Mouse (Mus musculus) CD4-positive helper T cell, adult 2 months (primary cell): ENCODE measurements around the gene Phactr1.

ENCODE experiments used
- DNase-seq: peaks from one replicate; pipeline ENCODE4 v3.0.0-alpha.2; 2012; ENCODE audit warnings: low read depth, missing footprints, low spot score

Gene Phactr1

DNA sequence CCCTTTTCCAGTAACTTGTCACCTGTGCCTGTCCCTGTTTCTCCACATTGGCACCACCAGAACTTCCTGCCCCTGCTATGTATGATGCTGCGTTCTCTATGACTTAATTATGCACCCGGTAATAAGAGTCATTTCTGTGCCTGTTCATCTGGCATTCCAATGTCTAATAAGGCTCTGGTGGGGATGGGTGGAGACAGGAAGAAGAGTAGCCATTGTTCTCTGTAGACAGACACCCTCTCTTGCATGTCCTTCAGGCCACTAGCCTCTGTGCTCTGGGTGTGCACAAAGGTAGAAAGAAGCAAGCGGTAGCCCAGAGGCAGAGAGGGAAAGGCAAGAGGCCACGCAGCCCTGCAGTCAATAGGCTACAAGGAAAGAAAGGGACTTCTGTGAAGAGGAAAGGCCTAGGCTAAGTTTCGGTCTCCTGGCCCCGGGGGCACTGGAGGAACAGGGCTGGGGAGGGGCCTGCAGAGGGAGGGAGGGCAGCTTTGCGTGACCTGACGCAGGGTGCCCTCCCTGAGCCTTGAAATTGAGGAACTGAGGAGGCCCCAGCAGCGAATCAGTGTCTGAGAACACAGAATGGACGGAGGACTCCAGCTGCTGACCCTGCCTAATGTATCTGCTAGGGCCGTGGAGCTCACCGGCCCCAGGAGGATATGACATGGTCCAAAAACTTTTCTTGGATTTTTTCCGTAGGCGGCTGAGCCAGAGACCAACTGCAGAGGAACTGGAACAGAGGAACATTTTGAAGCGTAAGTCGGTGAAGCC lies 442.1 kb downstream of the Phactr1 start:
- no peak for DNase-seq

DNA sequence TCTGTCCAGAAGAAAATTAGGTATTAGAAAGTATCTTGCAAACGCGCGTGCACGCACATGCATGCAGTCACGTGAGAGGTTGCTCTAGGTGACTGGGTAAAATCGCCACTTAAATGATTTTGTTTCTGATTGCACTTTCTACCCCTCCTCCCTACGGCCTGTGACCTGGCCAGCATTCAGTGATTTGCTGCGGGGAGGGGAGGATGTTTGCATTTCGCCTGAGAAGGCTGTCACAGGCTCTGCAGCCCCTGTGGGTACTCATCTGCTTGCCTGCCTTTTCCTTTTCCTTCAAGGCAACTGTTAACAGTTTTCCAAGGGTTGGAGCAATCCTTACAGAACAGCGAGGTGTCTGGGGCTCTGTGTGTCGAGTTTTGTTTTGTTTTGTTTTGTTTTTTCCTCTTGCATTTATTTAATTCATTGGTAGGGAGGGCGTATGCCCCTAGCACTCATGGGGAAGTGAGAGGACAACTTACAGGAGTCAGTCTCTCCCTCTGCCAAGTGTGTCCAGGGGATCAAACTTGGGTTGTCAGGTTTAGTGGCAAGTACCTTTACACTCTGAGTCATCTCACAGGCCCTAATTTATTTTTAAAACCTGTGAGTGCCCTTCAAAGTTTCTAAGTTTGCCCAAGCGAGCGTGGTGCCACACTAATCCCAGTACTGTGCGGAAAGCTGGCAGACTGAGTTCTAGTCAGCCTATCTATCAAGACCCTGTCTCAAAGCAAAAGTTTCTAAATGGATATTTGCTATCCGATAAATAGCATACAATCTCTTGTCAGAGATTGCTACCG lies 443.7 kb downstream of the Phactr1 start:
- DNase-seq, result no peak

DNA sequence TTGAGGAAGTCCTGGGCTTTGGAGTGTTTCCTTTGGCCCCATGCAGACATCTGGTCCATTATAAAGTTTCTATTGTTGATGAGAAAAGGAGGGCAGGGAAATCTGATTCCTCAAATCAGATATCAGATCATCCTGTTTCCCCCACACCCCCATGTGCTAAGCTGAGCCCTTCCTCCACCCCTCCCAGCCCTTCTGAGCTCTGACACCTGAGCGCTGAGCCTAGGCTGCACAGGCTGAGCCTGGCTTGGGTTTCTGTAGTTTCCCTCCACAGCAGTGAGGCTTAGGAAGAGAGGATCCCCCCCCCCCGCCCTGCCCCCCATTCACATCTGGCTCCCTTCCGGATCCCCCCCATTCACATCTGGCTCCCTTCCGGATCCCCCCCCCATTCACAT lies 444.3 kb downstream of the Phactr1 start:
- no peak for DNase-seq

DNA sequence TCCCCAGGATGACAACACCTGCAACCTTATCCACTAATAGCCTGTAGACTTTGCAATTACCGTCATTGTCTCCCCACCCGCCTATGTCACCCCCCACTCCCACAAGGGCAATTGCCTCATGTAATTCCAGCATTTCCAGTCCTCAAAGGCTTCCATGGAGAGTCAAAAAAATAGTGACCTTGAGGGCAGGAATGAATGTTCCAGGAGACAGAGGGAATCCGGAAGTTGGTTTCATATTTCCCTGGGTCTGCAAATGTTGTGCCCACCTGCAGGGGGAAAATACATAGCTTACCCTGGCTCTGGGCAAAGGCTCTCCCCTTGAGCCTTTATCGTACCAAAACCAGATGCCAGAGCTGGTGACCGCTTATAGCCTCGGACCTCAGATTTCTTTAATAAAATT lies 449.7 kb downstream of the Phactr1 start:
- no peak for DNase-seq

DNA sequence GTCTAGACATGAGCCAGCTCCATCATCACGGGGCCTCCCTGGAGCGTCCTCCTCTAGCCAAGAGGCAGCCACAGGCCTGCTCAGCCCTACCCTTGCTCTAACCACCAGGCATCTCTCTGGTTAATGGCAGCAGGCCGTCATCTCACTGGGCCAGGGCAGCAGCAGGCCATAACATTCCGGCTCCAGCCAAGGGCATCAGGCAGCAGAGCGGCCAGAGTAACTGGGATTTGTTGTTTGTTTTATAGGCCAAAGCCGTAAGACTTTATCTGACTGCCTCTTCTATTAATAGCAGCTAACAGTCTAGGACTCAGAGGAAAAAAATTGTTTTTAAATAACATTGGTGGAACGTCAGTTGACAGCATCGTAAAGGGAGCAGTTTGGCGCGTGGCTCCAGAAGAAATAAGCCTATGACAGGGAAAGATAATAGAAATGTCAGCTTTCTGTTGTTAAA lies 451.3 kb downstream of the Phactr1 start:
- no peak for DNase-seq

DNA sequence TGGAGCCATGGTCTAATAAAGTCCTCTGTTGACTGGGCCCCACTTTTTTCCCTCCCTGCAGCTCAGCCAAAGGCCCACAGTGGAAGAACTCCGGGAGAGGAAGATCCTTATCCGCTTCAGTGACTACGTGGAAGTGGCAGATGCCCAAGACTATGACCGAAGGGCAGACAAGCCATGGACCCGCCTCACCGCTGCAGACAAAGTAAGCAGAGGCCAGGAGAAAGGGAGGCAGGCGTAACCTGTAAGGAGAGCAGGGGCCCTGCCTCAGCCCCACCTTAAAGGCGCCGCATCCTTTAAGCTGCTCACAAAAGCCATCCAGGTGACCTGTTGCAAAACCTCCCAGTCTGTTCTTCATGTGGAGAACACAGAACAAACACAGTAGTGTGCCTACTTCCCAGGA lies 452.4 kb downstream of the Phactr1 start:
- no peak for DNase-seq

DNA sequence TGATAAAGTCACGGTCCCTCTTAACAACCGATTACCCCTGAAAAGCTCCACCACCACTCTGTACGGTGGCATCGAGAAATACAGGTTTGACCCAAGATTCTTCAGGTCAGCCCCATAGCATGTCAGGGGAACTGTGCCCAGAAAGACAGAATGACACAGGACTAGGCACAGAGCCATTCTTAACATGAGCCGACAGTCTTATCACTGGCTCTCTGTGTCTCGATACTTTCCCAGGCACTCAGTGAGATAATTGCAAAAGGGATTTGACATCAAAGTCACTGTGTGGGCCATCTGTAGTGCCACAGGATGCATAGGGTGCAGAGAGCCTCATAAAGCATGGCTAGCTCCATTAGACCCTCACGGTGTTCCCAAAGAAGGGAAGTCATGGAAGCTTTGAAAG lies 453.0 kb downstream of the Phactr1 start:
- no peak for DNase-seq

DNA sequence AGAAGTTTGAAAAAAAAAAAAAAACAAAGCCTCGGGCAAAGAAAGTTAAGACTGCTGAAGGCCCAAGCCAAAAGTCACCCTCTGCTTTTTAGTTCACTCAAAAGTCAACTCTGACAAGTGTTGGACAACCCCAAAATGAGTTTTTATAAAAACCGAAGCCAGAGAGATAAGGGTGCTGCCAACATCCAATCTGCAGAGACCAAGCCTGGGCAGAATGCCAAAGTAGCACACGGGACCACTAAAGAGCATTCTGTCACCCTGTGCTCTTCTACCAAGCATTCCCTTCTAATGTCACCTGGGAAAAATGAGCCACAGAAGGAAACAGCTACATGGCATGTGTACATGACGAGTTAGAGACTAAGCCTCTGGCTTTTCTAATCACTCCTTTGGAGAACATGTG lies 454.0 kb downstream of the Phactr1 start:
- no peak for DNase-seq

DNA sequence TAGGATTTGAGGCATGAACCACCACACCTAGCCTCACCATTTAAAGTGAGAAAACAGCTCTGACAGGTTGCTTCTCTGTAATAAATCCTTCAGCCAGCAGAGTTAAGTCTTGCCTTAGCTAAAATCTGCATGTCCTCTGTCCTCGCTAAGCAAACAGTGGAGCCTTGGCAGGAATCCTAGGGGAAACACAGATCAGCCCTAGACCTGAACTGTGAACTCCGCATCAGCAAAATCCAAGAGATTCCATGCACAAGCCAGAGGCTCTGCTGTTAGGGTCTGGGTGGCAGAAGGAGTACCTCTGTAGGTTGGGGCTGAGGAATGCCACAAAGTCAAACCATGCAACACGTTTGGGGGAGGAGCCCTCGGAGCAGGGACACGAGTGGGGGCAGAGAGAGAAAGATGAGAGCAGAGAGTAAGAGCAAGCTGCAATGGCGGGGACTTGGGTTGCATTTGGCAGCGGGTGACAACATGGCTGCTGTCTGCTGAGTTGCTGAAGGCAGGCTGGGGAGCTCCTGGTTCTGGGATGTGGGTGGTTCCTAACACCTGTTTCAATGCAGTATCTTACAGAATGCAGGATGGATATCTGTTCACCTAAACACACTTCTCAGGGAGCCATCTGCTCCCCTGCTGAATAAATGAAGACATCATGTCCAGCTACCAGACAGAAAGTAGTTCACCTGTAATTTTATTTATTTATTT lies 464.4 kb downstream of the Phactr1 start:
- no peak for DNase-seq

DNA sequence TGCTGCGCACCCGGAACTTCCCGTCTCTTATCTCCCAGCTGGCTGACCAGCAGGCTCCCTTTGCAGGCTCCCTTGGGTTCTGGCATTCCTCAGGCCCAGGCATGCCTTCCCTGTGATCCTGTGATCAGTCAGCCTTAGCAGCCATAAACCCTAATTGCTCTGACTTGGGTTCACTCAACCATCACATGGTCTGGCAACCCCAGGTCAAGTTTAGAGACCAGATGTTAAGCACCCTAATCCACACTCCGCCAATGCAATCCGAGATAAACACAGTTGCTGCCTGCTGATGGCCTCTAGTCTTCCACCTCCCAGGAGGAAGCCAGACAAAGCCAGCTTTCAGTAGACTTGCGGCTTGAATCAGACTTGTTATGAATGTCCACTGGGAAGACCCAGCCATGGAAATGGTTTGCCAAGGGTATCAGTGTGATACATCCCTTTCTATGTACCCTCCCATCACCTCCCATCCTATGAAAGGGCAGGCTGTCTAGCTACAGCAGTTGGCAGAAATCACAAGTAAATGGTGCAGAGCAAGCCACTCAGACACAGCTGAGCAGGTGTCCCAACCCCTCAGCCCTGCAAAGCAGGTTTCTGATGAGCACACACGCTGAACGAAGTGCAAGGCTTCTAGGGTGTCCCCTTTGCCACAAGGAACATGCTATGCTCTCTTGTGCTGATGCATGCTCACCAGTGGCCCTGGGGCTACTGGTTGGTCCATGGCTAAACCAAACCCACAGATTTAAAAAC lies 466.3 kb downstream of the Phactr1 start:
- no peak for DNase-seq

DNA sequence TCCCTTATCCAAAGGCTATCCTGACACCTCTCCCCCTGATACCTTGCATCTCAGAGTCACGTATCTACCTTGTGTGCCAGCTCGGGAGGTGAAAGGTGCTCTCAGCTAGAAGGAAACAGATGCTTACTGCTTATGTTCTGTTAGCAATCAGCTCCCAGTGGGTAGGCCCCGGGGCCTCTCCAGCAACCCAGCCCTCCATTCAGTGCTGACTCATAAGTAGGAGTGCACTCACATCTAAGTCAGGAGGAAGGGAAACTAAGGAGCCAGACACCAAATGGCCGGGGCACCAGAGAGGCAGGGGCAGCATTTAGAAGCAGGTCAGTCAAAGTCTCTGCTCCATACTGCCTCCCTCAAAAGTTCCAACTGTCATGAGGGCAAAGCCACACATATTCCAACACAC lies 468.3 kb downstream of the Phactr1 start:
- DNase-seq, result no peak

DNA sequence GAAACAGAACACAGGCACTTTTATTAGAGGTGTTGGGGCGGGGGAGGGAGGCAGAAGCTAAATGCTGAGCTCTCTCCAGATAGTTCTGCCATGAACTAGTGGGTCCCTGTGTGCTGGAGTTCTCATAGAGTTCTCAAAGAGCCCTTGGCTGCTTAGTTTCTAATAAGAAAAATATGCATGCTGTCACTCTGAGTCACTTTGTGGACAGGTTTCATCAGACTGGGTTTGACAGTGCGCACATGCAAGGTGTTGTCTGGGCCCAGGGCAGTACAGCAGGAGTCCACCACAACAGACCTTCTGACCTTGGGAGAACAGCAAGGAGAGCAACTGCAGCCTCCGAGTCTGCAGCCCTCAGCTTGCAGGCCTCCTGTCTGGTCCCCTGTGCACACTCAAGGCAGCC lies 469.2 kb downstream of the Phactr1 start:
- no peak for DNase-seq

DNA sequence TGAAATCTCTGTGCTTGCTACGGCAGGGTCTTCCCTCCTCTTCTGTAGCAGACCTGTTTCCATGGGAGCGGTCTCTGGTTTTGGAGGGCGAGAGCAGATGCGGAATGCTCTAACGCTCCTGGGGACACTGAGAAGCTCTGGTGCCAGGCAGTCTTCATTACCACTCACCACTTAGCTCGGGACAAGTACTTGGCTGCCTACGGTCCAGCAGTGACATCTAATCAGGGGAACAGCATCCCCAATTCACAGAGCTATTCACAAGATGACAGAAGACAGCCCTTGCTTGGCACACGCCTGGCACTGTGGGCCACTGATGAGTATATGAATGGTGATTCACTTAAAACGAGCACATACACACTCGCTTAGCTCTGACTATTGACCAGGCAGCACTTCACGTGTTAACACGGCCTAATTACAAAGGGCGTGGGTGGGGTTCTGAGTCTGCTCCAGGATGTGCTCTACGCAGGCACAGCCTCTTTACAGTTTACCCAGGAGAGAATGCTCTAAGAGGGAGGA lies 471.6 kb downstream of the Phactr1 start:
- DNase-seq, result no peak

DNA sequence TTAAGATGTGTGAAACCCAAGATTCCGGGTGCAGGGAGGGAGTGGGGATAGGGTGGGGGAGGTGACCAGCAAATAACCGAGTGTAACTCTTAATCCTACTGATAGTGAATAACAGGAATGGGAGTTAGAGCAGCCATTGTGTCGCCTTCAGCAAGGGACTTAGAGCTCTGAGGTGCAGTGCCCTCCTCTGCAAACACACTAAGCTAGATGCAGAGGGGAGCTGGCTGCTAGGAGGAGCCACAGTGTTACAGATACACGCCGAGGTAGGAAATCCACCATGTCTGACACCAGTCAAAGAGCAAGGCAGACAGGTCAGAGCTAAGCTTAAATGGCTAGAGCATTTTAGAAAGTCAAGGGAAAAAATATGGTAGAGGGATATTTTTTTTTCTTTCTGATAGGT lies 476.9 kb downstream of the Phactr1 start:
- DNase-seq, result no peak

DNA sequence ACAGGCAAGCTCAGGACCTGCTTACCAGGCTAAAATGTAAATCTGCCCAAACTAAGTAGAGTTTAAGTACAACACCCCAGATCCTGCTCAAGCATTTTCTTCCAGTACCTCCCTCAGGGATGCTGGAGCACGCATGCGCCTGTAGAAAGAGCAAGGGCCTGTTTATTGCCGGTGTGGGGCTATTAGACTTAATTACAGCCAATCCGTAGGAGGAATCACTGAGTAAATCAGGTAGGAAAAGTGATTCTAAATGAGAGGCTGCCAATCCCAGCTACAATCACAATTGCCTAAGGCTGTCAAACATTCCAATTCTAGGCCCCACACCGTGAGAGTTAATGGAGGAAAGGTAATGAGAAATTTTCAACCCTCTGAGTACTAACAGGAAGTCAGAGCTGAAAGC lies 477.9 kb downstream of the Phactr1 start:
- DNase-seq, result no peak

DNA sequence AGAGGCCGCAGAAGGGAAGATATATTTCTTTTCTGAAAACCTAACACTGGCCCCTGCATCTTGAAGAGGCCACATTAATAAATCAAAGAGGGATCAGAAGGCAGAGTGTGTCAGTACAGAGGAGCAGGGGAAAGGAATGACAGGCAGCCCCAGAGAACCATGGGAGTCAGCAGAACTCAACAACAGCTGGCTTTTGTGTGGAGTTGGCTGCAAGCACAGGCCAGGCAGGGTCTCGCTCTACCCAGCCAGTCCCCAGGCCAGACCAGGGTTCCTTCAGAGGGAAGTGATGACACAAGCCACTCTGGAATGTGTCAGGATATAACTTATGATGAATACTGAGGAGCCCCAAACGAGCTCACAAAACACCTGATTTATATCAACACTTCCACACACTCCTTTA lies 479.0 kb downstream of the Phactr1 start:
- no peak for DNase-seq

DNA sequence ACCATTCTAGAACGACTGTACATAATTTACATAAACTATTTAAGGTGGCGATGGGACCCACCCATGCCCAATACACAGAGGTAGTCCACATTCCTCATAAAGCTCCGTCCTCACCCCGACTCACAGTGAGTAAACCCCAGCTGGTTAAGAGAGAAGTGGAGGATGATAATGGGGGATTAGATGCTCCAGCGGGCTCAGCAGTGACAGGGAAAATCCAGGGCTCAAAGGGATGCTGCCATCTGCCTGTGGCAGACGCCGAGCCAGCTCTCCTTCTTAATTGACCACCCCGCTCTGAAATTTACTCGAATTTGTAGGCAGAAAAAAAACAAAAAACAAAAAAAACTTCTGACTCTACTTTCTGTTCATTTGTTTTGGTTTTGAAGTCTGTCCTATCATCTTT lies 487.3 kb downstream of the Phactr1 start:
- no peak for DNase-seq

DNA sequence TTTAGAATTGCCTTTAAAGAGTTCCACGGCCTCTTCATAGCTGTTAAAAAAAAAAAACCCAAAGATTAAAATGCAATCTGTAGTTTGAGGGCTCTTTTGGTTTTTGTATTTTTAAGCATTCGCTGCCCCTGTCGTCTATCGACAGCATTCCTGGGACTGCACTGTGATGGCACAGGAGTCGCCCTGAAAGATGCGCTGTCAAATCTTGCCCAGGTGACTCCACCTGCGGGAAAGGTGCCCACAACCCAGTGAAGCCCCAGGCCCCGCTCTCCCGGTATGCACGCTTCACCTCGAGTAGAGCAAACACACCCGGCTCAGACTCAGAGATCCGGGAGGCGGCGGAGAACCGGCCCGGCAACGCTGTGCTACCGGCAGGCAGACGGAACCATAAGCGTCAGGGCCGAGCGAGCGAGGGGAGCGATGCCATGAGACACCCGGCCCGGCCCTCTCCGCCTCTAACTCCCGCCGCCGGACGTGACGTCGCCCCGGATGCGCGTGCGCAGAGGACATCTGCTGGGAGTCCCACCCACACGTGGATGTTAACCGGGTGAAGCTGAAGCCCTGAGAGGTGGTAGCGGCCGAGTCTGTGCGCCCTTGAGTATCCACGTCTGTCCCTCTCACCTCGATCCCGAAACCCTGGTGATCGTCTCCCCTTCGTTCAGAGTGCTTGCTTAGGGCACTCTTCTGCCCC lies 490.7 kb downstream of the Phactr1 start, which contains the start of gene Tbc1d7:
Gene Tbc1d7, minus strand, starts transcription at position 482 of the 691 bp plus-strand sequence.
- DNase-seq, result peak; percentile 97

DNA sequence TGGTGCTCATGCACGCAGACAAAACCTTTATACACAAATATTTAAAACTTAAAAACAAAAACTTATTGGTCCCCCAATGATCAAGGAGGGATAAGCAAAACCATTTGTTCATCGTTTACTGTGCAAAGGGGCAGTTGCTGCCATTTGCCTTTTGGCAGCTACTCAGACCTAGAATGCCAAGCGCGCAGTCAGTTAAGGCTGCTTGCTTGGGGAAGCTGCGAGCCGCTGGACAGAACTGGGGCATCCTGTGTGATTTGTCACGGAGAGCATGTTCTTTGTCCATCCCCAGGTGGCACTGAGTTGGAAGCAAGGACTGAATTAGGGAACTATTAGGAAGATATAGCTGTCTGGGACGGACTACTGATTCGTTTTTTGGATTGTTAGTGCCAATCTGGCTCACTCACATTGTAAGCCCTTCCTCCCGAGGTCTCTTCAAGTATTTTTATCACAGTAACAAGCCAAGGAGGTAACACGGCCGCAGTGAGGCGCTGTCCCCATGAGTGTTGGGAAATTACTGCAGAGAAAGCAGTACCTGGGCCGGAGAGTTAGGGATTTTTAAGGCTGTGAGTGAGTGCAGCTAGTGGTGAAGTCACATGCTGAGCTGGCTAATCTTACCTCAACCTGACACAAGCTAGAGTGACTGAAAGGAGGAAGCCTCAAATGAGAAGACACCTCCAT lies 491.8 kb downstream of the Phactr1 start:
- DNase-seq, result peak; percentile 35

DNA sequence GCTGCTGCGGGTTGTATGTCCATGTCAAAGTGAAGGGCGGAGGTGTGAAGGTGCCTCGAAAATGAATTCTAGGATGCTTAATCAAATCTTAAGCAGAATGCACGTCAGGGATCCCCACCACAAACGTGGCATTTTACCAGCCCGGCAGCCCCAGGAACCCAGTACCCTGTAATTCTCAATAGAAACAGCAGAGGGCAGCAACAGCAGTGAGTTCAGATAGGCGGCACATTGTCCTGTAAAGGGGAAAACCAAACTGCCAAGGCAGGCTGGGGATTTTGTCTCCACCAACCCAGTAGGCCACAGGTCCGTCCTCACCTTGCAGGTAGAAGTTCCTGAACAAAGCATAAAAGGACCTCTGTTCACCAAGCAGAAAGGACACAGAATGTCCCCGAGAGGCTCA lies 492.8 kb downstream of the Phactr1 start:
- peak; percentile 85 for DNase-seq
